Mouse (Mus musculus) C2C12 (cell line): ENCODE measurements around the gene Nrp2. TPM values are rescaled to one million over a fixed set of nuclear protein-coding genes. Genes with fewer than 3 reads are reported as not detected.

ENCODE experiments used
- H3K27me3 ChIP-seq: one replicate; pipeline ENCODE4 v1.6.1; 2011; ENCODE audit not compliant: control insufficient read depth, insufficient read depth, insufficient read length
- H3K36me3 ChIP-seq: one replicate; pipeline ENCODE4 v1.6.1; 2011; ENCODE audit not compliant: control insufficient read depth, insufficient read depth
- H3K4me3 ChIP-seq: one replicate; pipeline ENCODE4 v1.5.1; 2011; ENCODE audit warnings: mild to moderate bottlenecking, control low read depth; ENCODE audit not compliant: poor library complexity, insufficient read depth, severe bottlenecking
- H3K79me2 ChIP-seq: one replicate; pipeline ENCODE4 v1.6.1; 2011; ENCODE audit not compliant: control insufficient read depth, insufficient read depth
- H3K79me3 ChIP-seq: one replicate; pipeline ENCODE4 v1.6.1; 2011; ENCODE audit warnings: low read depth, control low read depth
- H3ac ChIP-seq: one replicate; pipeline ENCODE3; 2011; ENCODE audit warnings: low read depth; ENCODE audit not compliant: control insufficient read depth, insufficient read length
- CEBPB ChIP-seq: IDR thresholded peaks from one replicate; pipeline ENCODE4 v1.6.1; 2011; ENCODE audit warnings: low read depth, mild to moderate bottlenecking, control low read depth, moderate library complexity
- CTCF ChIP-seq: IDR thresholded peaks from one replicate; pipeline ENCODE4 v1.5.1; 2011; ENCODE audit not compliant: control insufficient read depth, insufficient read depth, insufficient read length
- FOSL1 ChIP-seq: IDR thresholded peaks from one replicate; pipeline ENCODE4 v1.8.0; 2011; ENCODE audit warnings: mild to moderate bottlenecking, low read length; ENCODE audit not compliant: poor library complexity, insufficient read depth, severe bottlenecking
- MAX ChIP-seq: IDR thresholded peaks from one replicate; pipeline ENCODE4 v1.6.1; 2011; ENCODE audit warnings: mild to moderate bottlenecking, control low read depth
- MYOD1 ChIP-seq: IDR thresholded peaks from one replicate; pipeline ENCODE4 v1.6.1; 2011; ENCODE audit warnings: low read depth; ENCODE audit not compliant: control insufficient read depth, insufficient read length
- MYOG ChIP-seq: IDR thresholded peaks from one replicate; pipeline ENCODE4 v1.6.1; 2011; ENCODE audit not compliant: control insufficient read depth, insufficient read length; ENCODE audit errors: extremely low read depth
- USF1 ChIP-seq: IDR thresholded peaks from one replicate; pipeline ENCODE4 v1.6.1; 2011; ENCODE audit warnings: low read depth, mild to moderate bottlenecking, control low read depth, moderate library complexity
- polyA plus RNA-seq: library from polyadenylated mRNA; unstranded; fragments of >200 nt; fragmentation: generic; extraction: Trizol; gene quantifications from one replicate; pipeline ENCODE4 v1.2.1, GENCODE M21; 2012; ENCODE audit warnings: missing spikeins

Nrp2 gene
- polyA plus RNA-seq, 1 experiment: 16.8 TPM

- no peak overlapping the region for H3K4me3 ChIP-seq
- H3K36me3 ChIP-seq: peaks cover 51% of the 10 kb centered on the region
- no peak overlapping the region for H3ac ChIP-seq
- no peaks in the 10 kb centered on the region for H3K79me3 ChIP-seq
- H3K27me3 ChIP-seq: no peaks in the 10 kb centered on the region
- TF ChIP-seq MAX (no peak), CTCF (no peak), FOSL1 (no peak), MYOG (no peak), MYOD1 (no peak), CEBPB (no peak), USF1 (no peak)
- H3K79me2 ChIP-seq: peaks cover under 1% of the 10 kb centered on the region
Measured at GRCm38 (mm10) chr1:62738165-62738564, 35.1 kb downstream of the Nrp2 start.

GRCm38 (mm10) chr1:62742092-62742491 is 39.0 kb downstream of the Nrp2 start:
- Histone ChIP-seq H3K36me3 (peaks cover 82% of the 10 kb centered on the region), H3ac (no peak overlapping the region), H3K79me3 (no peaks in the 10 kb centered on the region), H3K27me3 (no peaks in the 10 kb centered on the region), H3K79me2 (no peaks in the 10 kb centered on the region), H3K4me3 (no peak overlapping the region)
- no peak for TF ChIP-seq CEBPB

GRCm38 (mm10) chr1:62743064-62743694 is 40.1 kb downstream of the Nrp2 start:
- Histone ChIP-seq H3K4me3 (no peak overlapping the region), H3K79me2 (no peaks in the 10 kb centered on the region), H3K36me3 (peaks cover 86% of the 10 kb centered on the region), H3ac (no peak overlapping the region), H3K27me3 (no peaks in the 10 kb centered on the region), H3K79me3 (no peaks in the 10 kb centered on the region)
- TF ChIP-seq MYOG (no peak), MYOD1 (no peak)

GRCm38 (mm10) chr1:62745889-62746288 is 42.8 kb downstream of the Nrp2 start:
- Histone ChIP-seq H3K36me3 (peaks cover 88% of the 10 kb centered on the region), H3K79me2 (no peaks in the 10 kb centered on the region), H3K4me3 (no peak overlapping the region), H3K27me3 (no peaks in the 10 kb centered on the region), H3K79me3 (no peaks in the 10 kb centered on the region), H3ac (no peak overlapping the region)
- TF ChIP-seq MAX (no peak), MYOG (no peak), FOSL1 (no peak), USF1 (no peak), MYOD1 (no peak), CEBPB (no peak), CTCF (no peak)

DNA sequence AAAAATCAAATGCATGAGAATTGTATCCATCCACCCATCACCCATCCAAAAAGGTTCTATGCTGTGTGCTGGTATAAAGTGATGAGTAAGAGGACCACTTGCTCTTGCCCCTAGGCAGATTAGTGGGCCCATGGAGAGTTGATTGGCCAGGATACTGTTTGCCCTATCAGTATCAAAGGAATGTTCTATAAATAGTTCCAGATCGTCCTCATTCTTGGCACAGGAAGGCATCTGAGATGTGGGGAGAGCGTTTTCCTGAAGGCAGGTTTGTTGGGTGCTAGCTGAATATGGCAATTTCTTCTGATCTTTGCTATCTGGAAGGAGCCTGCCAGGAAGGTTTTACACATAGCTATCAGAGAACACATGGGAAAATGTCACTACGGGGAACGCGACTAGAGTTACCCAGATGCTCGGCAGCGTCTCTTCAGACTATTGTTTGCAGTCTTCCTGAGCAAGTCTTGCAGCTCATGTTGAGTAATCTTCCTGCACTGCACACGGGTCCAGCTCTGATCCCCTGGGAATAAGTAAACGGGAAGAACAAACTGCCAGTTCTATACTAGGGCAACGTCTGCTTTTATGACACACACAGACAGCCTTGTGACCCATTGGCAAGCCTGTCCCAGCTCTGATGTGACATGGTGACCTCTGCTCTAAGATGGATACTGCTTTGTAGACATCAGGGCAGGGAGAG is 44.5 kb downstream of the Nrp2 start:
- TF ChIP-seq MAX (no peak), MYOD1 (no peak), USF1 (no peak), CTCF (no peak), CEBPB (no peak), FOSL1 (no peak), MYOG (no peak)
- Histone ChIP-seq H3K4me3 (no peak overlapping the region), H3ac (no peak overlapping the region), H3K79me2 (no peaks in the 10 kb centered on the region), H3K36me3 (peaks cover 89% of the 10 kb centered on the region), H3K27me3 (no peaks in the 10 kb centered on the region), H3K79me3 (no peaks in the 10 kb centered on the region)

DNA sequence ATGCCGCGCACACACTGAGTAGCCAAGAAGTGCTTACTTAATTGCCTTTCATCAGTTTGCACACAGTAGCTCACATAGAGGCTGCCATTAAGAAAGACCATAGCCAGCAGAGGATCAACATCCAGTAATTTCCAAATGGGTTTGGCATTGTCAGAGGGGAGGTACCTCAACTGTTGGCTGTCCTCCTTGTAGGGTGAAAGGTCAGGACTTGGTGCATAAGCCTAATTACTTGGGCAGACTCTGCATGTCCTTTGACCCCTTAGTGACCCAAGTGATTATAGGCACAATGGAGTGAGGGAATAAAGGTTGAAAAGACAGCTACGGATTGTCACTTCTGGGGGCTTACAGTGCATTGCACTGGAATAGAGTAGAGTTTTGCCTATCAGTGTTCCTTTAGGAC is 45.3 kb downstream of the Nrp2 start:
- Histone ChIP-seq H3K36me3 (peaks cover 94% of the 10 kb centered on the region), H3K4me3 (no peak overlapping the region), H3K79me3 (no peaks in the 10 kb centered on the region), H3K27me3 (no peaks in the 10 kb centered on the region), H3ac (no peak overlapping the region), H3K79me2 (no peaks in the 10 kb centered on the region)
- TF ChIP-seq USF1 (no peak), CEBPB (no peak), MAX (no peak), MYOG (no peak), CTCF (no peak), MYOD1 (no peak), FOSL1 (no peak)
